Mouse (Mus musculus): ENCODE measurements around the gene Wnt5a. TPM values are rescaled to one million over a fixed set of nuclear protein-coding genes. Genes with fewer than 3 reads are reported as not detected.

Gene Wnt5a
- polyA plus RNA-seq, 1 experiment from 2014 or later: 22.5 TPM

GRCm38 (mm10) chr14:28533876-28534275, 29.3 kb downstream of the Wnt5a start:
- Histone ChIP-seq H3K36me3 (no peaks in the 10 kb centered on the region), H3K9ac (replicated peaks) (no peak overlapping the region), H3K4me1 (no peaks in the 10 kb centered on the region), H3K4me3 (no peak overlapping the region), H3K27me3 (peaks cover 3% of the 10 kb centered on the region; the same call in 1 of the 2 replicates), H3K4me2 (replicated peaks) (no peak overlapping the region), H3K27ac (replicated peaks) (no peak overlapping the region), H3K9me3 (no peaks in the 10 kb centered on the region)
- 64% methylated on average over 2 of the region's 2 CpGs for WGBS
- ATAC-seq (ENCODE audit: low FRiP score, low read depth): no peak

- H3K4me2 ChIP-seq (replicated peaks): no peak overlapping the region
- H3K27me3 ChIP-seq: no peaks in the 10 kb centered on the region
- H3K9me3 ChIP-seq: no peaks in the 10 kb centered on the region
- H3K4me3 ChIP-seq: no peak overlapping the region
- H3K36me3 ChIP-seq: no peaks in the 10 kb centered on the region
- H3K9ac ChIP-seq (replicated peaks): no peak overlapping the region
- 85% methylated on average over 4 of the region's 4 CpGs for WGBS
- no peak for ATAC-seq (ENCODE audit: low FRiP score, low read depth)
- H3K27ac ChIP-seq (replicated peaks): no peak overlapping the region
- no peaks in the 10 kb centered on the region for H3K4me1 ChIP-seq
Measured at GRCm38 (mm10) chr14:28535814-28536213, 31.3 kb downstream of the Wnt5a start.

GRCm38 (mm10) chr14:28539577-28539976, 35.0 kb downstream of the Wnt5a start:
- no peak overlapping the region for H3K9ac ChIP-seq (replicated peaks)
- no peak for ATAC-seq (ENCODE audit: low FRiP score, low read depth)
- 90% methylated on average over 6 of the region's 6 CpGs for WGBS

GRCm38 (mm10) chr14:28542117-28542741, 37.7 kb downstream of the Wnt5a start:
- no peak overlapping the region for H3K27ac ChIP-seq (replicated peaks)
- no peaks in the 10 kb centered on the region for H3K36me3 ChIP-seq
- H3K9me3 ChIP-seq: no peaks in the 10 kb centered on the region
- H3K4me3 ChIP-seq: no peak overlapping the region
- WGBS: 60% methylated on average over 4 of the region's 4 CpGs
- ATAC-seq (ENCODE audit: low FRiP score, low read depth): no peak
- no peaks in the 10 kb centered on the region for H3K27me3 ChIP-seq
- H3K9ac ChIP-seq (replicated peaks): no peak overlapping the region
- no peak overlapping the region for H3K4me2 ChIP-seq (replicated peaks)
- no peaks in the 10 kb centered on the region for H3K4me1 ChIP-seq

More at GRCm38 (mm10) chr14:28539577-28539976, 35.0 kb downstream of the Wnt5a start:
- Histone ChIP-seq H3K4me2 (replicated peaks) (no peak overlapping the region), H3K27ac (replicated peaks) (no peak overlapping the region), H3K36me3 (no peaks in the 10 kb centered on the region), H3K27me3 (no peaks in the 10 kb centered on the region), H3K4me1 (no peaks in the 10 kb centered on the region), H3K9me3 (no peaks in the 10 kb centered on the region), H3K4me3 (no peak overlapping the region)

GRCm38 (mm10) chr14:28561861-28562260, 57.3 kb downstream of the Wnt5a start:
- H3K4me1 ChIP-seq: no peaks in the 10 kb centered on the region
- ATAC-seq (ENCODE audit: low FRiP score, low read depth): no peak
- WGBS: 76% methylated on average over 6 of the region's 6 CpGs
- no peaks in the 10 kb centered on the region for H3K36me3 ChIP-seq
- no peak overlapping the region for H3K9ac ChIP-seq (replicated peaks)
- H3K4me3 ChIP-seq: no peak overlapping the region
- H3K9me3 ChIP-seq: no peaks in the 10 kb centered on the region
- H3K27me3 ChIP-seq: no peaks in the 10 kb centered on the region
- H3K27ac ChIP-seq (replicated peaks): no peak overlapping the region
- H3K4me2 ChIP-seq (replicated peaks): no peak overlapping the region
